Mouse (Mus musculus) stomach, embryonic 15.5 days (tissue): Measurements from ENCODE around the gene Sgk1. TPM values are rescaled to one million over a fixed set of nuclear protein-coding genes. Genes with fewer than 3 reads are reported as not detected.

Experiments
- ATAC-seq: fragments of 200-750 bp; cut with Nextera tagmentation; 2 replicates; pipeline ENCODE4 v1.8.0; 2017; ENCODE audit warnings: low read depth, moderate number of reproducible peaks, moderate TSS enrichment; ENCODE audit not compliant: insufficient read depth, low FRiP score
- H3K27ac ChIP-seq: fragments of 300-500 bp; sonication (generic); 2 replicates; pipeline ENCODE4 v1.5.1; 2015; ENCODE audit warnings: mild to moderate bottlenecking, inconsistent platforms
- H3K27me3 ChIP-seq: fragments of 300-500 bp; sonication (generic); replicated peaks from 2 replicates; pipeline ENCODE4 v1.6.1; 2015; ENCODE audit warnings: inconsistent platforms
- H3K36me3 ChIP-seq: fragments of 300-500 bp; sonication (generic); 2 replicates; pipeline ENCODE4 v1.6.1; 2015; ENCODE audit warnings: inconsistent platforms
- H3K4me1 ChIP-seq: fragments of 300-500 bp; sonication (generic); 2 replicates; pipeline ENCODE4 v1.6.1; 2015; ENCODE audit warnings: inconsistent platforms
- H3K4me2 ChIP-seq: fragments of 300-500 bp; sonication (generic); 2 replicates; pipeline ENCODE4 v1.6.1; 2015; ENCODE audit warnings: mild to moderate bottlenecking, inconsistent platforms
- H3K4me3 ChIP-seq: fragments of 300-500 bp; sonication (generic); replicated peaks from 2 replicates; pipeline ENCODE4 v1.5.1; 2015; ENCODE audit warnings: inconsistent platforms
- H3K9ac ChIP-seq: fragments of 300-500 bp; sonication (generic); 2 replicates; pipeline ENCODE4 v1.6.1; 2015; ENCODE audit warnings: inconsistent platforms
- H3K9me3 ChIP-seq: fragments of 300-500 bp; sonication (generic); 2 replicates; pipeline ENCODE4 v1.6.1; 2016; ENCODE audit warnings: inconsistent platforms
- WGBS: fragments of 180-500 bp; shearing (Covaris S2); methylation state at CpG from one replicate; pipeline ENCODE4 v1.1.7; 2015; 5-methylcytosine and 5-hydroxymethylcytosine counted together
- polyA plus RNA-seq: library from polyadenylated mRNA; unstranded; fragments of >200 nt; fragmentation: Nextera tagmentation; extraction: Ambion mirVana; gene quantifications from 2 replicates; pipeline ENCODE4 v1.2.1, GENCODE M21; 2015

Sgk1 gene
- polyA plus RNA-seq, 1 experiment from 2014 or later = 31.2 TPM

DNA sequence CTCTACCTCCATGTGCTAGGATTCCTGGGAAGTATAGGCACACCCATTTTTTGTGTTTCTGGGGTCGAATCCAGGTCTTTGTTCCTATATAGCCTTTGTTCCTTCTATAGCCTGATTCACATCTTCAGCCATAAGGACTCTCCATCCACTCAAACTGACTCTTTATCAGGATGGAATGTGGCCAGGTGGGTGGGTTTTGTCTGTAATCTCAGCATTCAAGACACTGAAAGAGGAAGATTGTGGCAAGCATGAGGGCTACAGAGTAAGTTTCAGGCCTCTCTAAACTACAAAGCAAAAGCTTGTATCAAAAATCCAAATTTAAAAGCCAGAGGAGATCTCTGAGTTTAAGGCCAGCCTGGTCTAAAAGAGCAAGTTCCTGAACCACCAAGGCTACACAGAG, 63.2 kb downstream of the Sgk1 start:
- no peak for ATAC-seq
- H3K4me2 ChIP-seq = no peak overlapping the region
- WGBS = 68% methylated on average over 1 of the region's 1 CpGs
- no peak overlapping the region for H3K27ac ChIP-seq
- H3K9me3 ChIP-seq = no peaks in the 10 kb centered on the region
- H3K9ac ChIP-seq = no peak overlapping the region
- H3K36me3 ChIP-seq = no peaks in the 10 kb centered on the region
- H3K4me3 ChIP-seq = no peak overlapping the region
- H3K4me1 ChIP-seq = no peaks in the 10 kb centered on the region
- no peaks in the 10 kb centered on the region for H3K27me3 ChIP-seq

DNA sequence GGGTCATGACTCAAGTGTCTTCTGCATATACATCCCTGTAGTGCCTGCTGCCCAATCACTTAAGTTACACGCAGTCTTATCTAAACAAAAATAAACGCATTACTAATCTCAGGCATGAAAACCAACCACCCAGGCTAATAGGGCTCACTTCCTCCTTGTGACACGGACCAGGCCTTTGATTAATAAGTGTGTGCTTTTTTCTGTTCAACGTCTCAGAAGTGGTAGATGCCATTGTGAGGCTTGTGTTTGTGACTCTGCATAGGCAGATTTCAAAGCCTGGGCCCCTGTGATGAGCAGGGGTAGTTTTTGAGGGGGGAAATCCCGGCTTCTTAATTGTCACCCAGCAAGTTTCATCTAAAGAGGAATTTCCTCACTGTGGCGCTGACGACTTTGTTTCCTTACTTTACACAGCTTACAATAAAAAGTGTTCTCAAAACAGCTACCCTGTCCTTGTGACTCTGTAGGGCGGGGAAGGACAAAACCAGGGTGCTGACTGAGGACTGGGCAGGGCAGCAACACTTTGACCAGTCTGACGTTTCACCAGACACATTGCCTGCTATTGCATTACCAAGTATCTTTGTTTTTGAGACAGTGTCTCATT, 64.9 kb downstream of the Sgk1 start:
- Histone ChIP-seq H3K4me1 (no peaks in the 10 kb centered on the region), H3K27me3 (no peaks in the 10 kb centered on the region), H3K4me2 (no peak overlapping the region), H3K36me3 (no peaks in the 10 kb centered on the region), H3K27ac (no peak overlapping the region), H3K4me3 (no peak overlapping the region), H3K9ac (no peak overlapping the region), H3K9me3 (no peaks in the 10 kb centered on the region)
- 40% methylated on average over 9 of the region's 9 CpGs for WGBS
- ATAC-seq = no peak

DNA sequence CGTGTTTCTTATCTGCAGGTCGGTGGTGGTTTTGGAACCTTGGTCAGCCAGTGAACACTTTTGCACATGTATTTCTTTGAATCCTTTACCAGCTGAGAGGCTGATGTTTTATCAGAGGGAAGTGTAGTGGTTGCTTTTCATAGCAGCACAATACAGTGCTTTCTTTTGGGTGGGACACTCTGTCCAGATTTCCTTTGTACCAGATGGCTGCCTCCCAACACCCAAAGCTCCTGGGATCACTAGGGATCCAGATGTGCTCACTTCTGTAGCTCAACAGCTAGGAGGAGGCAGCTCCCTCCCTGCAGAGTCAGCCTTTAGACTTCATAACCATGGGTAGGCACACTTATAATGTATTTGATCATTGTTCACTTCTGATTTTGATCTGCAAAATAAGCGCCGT, 70.5 kb downstream of the Sgk1 start:
- Histone ChIP-seq H3K4me1 (no peaks in the 10 kb centered on the region), H3K9me3 (no peaks in the 10 kb centered on the region), H3K4me2 (no peak overlapping the region), H3K27me3 (no peaks in the 10 kb centered on the region), H3K27ac (no peak overlapping the region), H3K4me3 (no peak overlapping the region), H3K9ac (no peak overlapping the region), H3K36me3 (no peaks in the 10 kb centered on the region)
- ATAC-seq = no peak
- 76% methylated on average over 4 of the region's 4 CpGs for WGBS

DNA sequence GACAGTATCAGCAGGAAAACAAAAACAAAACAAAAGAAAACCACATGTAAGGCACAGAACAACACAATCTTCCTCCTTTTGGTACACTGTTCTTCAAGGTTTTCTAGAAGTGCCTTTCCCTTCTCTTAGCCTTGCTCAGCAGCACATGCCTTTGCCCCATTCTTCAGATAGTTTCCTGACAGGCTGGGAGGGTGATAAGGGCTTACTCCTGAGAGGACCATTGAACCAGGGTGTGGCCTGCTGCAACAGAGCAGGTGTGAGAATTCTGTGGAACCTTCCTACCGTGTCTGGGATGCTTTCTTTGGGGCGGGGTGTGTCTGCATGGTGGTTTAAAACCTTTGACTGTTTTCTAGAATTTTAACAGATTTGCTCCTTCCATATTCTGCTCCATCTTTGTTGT, 79.1 kb downstream of the Sgk1 start:
- Histone ChIP-seq H3K9ac (no peak overlapping the region), H3K9me3 (no peaks in the 10 kb centered on the region), H3K4me2 (no peak overlapping the region), H3K27ac (no peak overlapping the region), H3K4me3 (no peak overlapping the region), H3K27me3 (no peaks in the 10 kb centered on the region), H3K4me1 (no peaks in the 10 kb centered on the region), H3K36me3 (no peaks in the 10 kb centered on the region)
- ATAC-seq = no peak
- 72% methylated on average over 2 of the region's 2 CpGs for WGBS

DNA sequence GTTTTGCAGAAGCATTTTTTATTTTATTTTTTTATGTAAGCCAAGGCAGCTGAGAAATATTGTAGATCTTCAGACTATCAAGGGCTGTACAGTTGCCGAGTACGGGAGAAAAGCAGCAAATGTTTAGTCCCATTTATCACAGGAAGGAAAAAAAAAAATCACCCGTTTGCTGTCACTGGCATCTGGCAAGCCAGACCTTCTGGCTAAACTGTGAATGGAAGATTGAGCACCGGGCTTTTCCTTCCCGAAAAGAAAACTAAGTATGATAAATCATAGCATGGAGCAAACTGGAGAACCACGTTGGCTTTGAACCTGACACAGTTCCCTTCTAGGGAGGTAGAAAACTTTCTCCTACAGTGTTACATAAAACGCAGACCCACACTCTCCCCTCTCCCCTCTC, 81.0 kb downstream of the Sgk1 start:
- H3K4me3 ChIP-seq = no peak overlapping the region
- WGBS = 22% methylated on average over 7 of the region's 7 CpGs
- no peaks in the 10 kb centered on the region for H3K36me3 ChIP-seq
- no peaks in the 10 kb centered on the region for H3K9me3 ChIP-seq
- H3K27me3 ChIP-seq = no peaks in the 10 kb centered on the region
- no peak overlapping the region for H3K9ac ChIP-seq
- H3K4me1 ChIP-seq = no peaks in the 10 kb centered on the region
- ATAC-seq = no peak
- no peak overlapping the region for H3K4me2 ChIP-seq
- no peak overlapping the region for H3K27ac ChIP-seq

DNA sequence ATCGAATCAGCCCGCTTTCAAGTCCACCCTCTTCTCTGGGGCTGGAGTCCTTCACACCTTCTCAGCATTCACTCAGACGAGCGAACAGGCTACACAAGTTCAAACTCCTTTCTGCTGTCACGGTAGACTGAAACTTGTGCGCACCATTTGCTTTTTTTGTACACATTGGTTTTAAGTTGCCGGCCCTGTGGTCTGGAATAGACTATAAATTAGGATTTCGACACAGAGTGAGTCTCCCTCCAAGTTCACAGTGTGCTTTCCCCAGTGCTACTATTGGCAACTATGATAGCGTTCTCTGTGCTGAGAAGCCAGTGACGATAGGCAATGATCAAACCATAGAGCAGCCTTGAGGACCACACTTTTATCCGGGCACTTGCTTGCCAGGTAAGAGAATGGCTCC, 91.7 kb downstream of the Sgk1 start:
- no peaks in the 10 kb centered on the region for H3K36me3 ChIP-seq
- no peak overlapping the region for H3K4me2 ChIP-seq
- no peaks in the 10 kb centered on the region for H3K4me1 ChIP-seq
- no peak overlapping the region for H3K9ac ChIP-seq
- H3K27me3 ChIP-seq = no peaks in the 10 kb centered on the region
- H3K4me3 ChIP-seq = no peak overlapping the region
- no peak for ATAC-seq
- H3K27ac ChIP-seq = no peak overlapping the region
- WGBS = 74% methylated on average over 11 of the region's 11 CpGs
- H3K9me3 ChIP-seq = no peaks in the 10 kb centered on the region

DNA sequence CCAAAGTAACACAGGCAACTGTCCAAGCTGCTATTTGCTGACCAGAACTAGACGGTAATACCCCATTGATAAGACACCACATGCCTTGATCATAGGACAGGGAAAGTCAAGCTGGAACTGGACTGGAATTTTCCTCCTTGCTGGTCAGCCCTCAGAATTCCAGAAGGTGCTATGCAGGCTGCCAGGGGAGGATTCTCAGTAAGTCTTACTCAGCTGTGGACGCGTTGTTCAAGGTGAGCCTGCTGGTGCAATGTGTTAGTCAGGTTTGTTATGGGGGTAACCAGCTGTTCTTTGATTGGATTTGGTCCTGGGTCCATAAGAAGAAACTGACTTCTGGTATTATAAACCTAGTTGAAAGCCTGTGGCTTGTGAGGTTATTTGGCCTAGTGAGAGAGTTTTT, 92.8 kb downstream of the Sgk1 start:
- H3K4me1 ChIP-seq = no peaks in the 10 kb centered on the region
- no peaks in the 10 kb centered on the region for H3K36me3 ChIP-seq
- H3K9ac ChIP-seq = no peak overlapping the region
- ATAC-seq = no peak
- no peak overlapping the region for H3K27ac ChIP-seq
- no peaks in the 10 kb centered on the region for H3K27me3 ChIP-seq
- WGBS = 71% methylated on average over 3 of the region's 3 CpGs
- no peak overlapping the region for H3K4me2 ChIP-seq
- H3K9me3 ChIP-seq = no peaks in the 10 kb centered on the region
- H3K4me3 ChIP-seq = no peak overlapping the region

DNA sequence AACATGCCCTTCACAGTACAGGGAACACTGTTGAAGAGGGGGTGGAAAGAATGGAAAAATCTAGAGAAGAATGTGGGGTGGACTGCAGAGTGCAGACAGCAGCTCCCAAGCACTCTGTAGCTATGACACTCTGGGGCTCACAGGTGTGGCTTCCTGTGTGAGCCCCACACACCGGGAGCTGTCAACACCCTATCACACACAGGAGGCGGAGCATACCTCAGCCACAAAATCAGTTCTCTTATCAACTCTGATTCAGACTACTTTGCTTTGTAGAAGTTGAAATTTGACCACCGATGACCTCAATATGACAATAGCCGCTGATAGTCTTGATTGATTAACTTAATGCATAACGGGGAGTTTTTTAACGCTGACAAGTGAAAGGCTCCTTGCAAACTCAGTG, 93.4 kb downstream of the Sgk1 start:
- ATAC-seq = peak; percentile 56; the same call in 1 of the 2 replicates
- 47% methylated on average over 6 of the region's 6 CpGs for WGBS
- Histone ChIP-seq H3K36me3 (no peaks in the 10 kb centered on the region), H3K27me3 (no peaks in the 10 kb centered on the region), H3K9ac (no peak overlapping the region), H3K4me3 (no peak overlapping the region), H3K27ac (no peak overlapping the region), H3K9me3 (no peaks in the 10 kb centered on the region), H3K4me1 (no peaks in the 10 kb centered on the region), H3K4me2 (no peak overlapping the region)

DNA sequence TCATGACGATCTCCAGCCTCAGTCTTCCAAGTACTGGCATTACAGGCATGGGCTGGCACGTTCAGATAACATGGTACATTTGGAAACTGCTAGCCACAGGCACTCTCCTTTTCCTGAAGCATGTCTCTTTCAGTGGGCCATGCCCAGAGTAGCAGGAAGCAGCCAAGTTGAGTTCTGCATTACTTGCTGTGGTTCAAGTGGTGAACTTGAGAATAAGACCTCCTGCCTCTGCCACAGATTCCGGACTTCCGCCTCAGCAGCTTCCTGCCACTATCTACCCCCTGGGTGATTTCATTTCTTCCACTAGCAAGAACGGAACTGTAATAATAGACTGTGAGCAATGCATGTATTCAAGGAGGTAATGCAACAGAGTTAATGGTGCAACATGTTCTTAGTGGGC, 94.3 kb downstream of the Sgk1 start:
- Histone ChIP-seq H3K27me3 (no peaks in the 10 kb centered on the region), H3K27ac (no peak overlapping the region), H3K4me3 (no peak overlapping the region), H3K4me2 (no peak overlapping the region), H3K9ac (no peak overlapping the region), H3K4me1 (no peaks in the 10 kb centered on the region), H3K36me3 (no peaks in the 10 kb centered on the region), H3K9me3 (no peaks in the 10 kb centered on the region)
- 73% methylated on average over 5 of the region's 5 CpGs for WGBS
- ATAC-seq = no peak

DNA sequence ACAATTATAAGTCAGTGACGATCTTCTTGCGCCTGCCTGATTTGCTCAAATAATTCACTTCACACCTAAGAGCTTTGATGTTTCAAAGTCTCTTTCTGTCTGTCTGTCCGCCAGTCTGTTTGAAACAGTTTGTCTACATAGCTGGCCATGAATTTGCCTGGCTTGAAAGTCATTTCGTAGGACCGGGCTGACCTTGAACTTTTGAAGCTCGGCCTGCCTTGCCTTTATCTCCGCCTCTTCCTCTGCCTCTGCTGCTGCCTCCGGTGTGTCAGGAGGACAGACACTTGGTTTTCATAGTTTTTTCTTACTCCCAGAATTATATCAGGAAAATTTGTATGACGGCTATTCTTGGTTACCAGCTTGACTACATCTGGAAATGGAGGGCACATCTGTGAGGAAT, 96.4 kb downstream of the Sgk1 start:
- Histone ChIP-seq H3K4me3 (no peak overlapping the region), H3K27me3 (no peaks in the 10 kb centered on the region), H3K27ac (no peak overlapping the region), H3K36me3 (no peaks in the 10 kb centered on the region), H3K4me1 (no peaks in the 10 kb centered on the region), H3K9ac (no peak overlapping the region), H3K9me3 (no peaks in the 10 kb centered on the region), H3K4me2 (no peak overlapping the region)
- WGBS = 78% methylated on average over 9 of the region's 9 CpGs
- no peak for ATAC-seq

DNA sequence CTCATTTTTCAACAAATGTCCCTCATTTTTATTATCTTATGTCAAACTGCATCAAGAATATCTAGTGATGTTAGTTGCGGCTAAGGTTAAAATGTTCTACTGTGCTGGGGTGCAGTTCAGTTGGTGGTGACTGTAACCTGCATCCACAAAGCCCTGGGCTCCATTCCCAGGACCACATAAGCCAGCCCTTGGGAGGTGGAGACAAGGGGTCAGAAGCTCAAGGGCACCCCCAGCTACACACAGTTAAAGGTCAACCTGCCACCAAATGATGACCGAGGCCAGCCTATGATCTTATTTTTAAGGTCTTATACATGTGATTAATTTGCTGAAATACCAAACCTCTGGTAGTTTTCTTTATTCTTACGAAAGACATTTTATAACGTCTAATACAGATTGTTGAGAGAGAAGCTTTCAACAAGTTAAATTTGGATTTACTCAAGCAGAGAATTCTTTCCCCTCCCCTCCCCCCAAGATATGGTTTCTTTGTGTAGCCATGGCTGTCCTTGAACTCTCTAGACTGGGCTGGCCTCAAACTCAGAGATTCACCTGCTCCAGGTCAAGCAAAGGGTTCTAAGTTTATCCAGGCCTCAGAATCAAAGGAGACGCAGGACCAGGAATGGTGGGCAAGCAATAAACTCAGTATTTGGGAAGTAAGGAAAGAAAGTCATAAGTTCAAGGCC, 97.4 kb downstream of the Sgk1 start:
- no peaks in the 10 kb centered on the region for H3K36me3 ChIP-seq
- H3K27ac ChIP-seq = no peak overlapping the region
- H3K4me2 ChIP-seq = no peak overlapping the region
- H3K4me3 ChIP-seq = no peak overlapping the region
- H3K9ac ChIP-seq = no peak overlapping the region
- WGBS = 83% methylated on average over 5 of the region's 5 CpGs
- ATAC-seq = no peak
- H3K27me3 ChIP-seq = no peaks in the 10 kb centered on the region
- H3K4me1 ChIP-seq = no peaks in the 10 kb centered on the region
- no peaks in the 10 kb centered on the region for H3K9me3 ChIP-seq

DNA sequence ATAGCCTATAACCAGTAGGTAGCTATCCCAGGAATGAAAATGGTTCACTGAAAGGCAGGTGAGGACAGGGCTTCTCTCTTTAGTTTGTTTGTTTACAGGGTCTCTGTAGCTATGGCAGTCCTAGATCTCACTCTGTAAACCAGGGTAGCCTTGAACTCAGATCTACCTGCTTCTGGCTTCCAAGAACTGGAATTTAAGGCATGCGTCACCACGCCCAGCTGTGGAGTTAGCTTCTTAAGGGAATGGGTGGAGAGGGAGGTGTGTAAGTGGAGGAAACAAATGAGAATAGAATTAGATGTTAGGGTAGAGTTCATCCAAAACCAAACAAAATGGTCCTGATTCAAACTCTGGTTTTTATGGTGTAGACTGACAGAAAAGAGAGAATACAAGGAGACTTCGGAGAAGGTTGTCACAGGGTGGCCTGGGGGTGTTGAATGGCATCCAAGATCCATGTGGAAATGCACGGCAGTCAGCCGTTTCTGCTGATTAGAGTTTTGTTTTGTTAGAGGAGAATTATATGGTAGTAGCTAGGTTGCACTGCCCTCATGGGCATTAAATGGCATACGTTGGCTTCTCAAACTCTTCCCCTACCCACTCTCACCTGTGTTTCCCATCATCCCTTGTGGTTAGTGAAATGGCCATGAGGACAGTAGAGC, 98.9 kb downstream of the Sgk1 start:
- H3K27ac ChIP-seq = no peak overlapping the region
- no peak overlapping the region for H3K4me3 ChIP-seq
- H3K36me3 ChIP-seq = no peaks in the 10 kb centered on the region
- ATAC-seq = no peak
- no peaks in the 10 kb centered on the region for H3K9me3 ChIP-seq
- no peaks in the 10 kb centered on the region for H3K27me3 ChIP-seq
- 79% methylated on average over 6 of the region's 6 CpGs for WGBS
- H3K4me1 ChIP-seq = no peaks in the 10 kb centered on the region
- H3K4me2 ChIP-seq = no peak overlapping the region
- no peak overlapping the region for H3K9ac ChIP-seq
